Mouse (Mus musculus) ES-Bruce4 (cell line): ENCODE measurements around the gene 2510039O18Rik. TPM values are rescaled to one million over a fixed set of nuclear protein-coding genes. Genes with fewer than 3 reads are reported as not detected.
A peak's percentile ranks its signal among the peaks of the same experiment; 100 is the strongest.

Experiments used
- H3K27ac ChIP-seq: 2 replicates; pipeline ENCODE4 v1.5.1; 2012; ENCODE audit warnings: low read length, inconsistent platforms; ENCODE audit not compliant: insufficient read depth
- H3K27me3 ChIP-seq: 2 replicates; pipeline ENCODE4 v1.6.1; 2012; ENCODE audit warnings: mild to moderate bottlenecking, low read length, inconsistent platforms; ENCODE audit not compliant: control insufficient read depth, poor library complexity, insufficient read depth, severe bottlenecking
- H3K36me3 ChIP-seq: 2 replicates; pipeline ENCODE4 v1.6.1; 2012; ENCODE audit warnings: inconsistent platforms, mild to moderate bottlenecking, low read length, moderate library complexity; ENCODE audit not compliant: control insufficient read depth, poor library complexity, insufficient read depth, severe bottlenecking
- H3K4me1 ChIP-seq: one replicate; pipeline ENCODE4 v1.8.1; 2011; ENCODE audit warnings: low read length; ENCODE audit not compliant: control insufficient read depth, insufficient read depth
- H3K4me3 ChIP-seq: 2 replicates; pipeline ENCODE4 v1.5.1; 2011; ENCODE audit warnings: low read depth, mild to moderate bottlenecking, low read length
- H3K9ac ChIP-seq: 2 replicates; pipeline ENCODE4 v1.6.1; 2012; ENCODE audit warnings: low read depth, mild to moderate bottlenecking, inconsistent platforms; ENCODE audit not compliant: poor library complexity, severe bottlenecking
- H3K9me3 ChIP-seq: replicated peaks from 2 replicates; pipeline ENCODE4 v1.6.1; 2012; ENCODE audit warnings: mild to moderate bottlenecking, low read length, inconsistent platforms; ENCODE audit not compliant: control insufficient read depth, poor library complexity, insufficient read depth, severe bottlenecking
- CTCF ChIP-seq: IDR thresholded peaks from one replicate; pipeline ENCODE4 v1.8.1; 2011; ENCODE audit warnings: low read depth, low read length
- EP300 ChIP-seq: IDR thresholded peaks from 2 replicates; pipeline ENCODE4 v1.6.1; 2011; ENCODE audit warnings: low read depth, low read length; ENCODE audit not compliant: insufficient read depth
- POLR2A ChIP-seq: IDR thresholded peaks from one replicate; pipeline ENCODE4 v1.8.1; 2011; ENCODE audit warnings: low read length; ENCODE audit not compliant: insufficient read depth
- polyA plus RNA-seq: library from polyadenylated mRNA; stranded (reverse); fragments of >200 nt; gene quantifications from 2 replicates; pipeline ENCODE4 v1.2.4, GENCODE M21; 2011; ENCODE audit warnings: low read depth; ENCODE audit not compliant: missing spikeins, insufficient read depth, insufficient read length

Gene 2510039O18Rik
- polyA plus RNA-seq, 1 experiment, result 23.3 TPM

GRCm38 (mm10) chr4:147938148-147939096 lies 2.3 kb upstream of the 2510039O18Rik start:
- TF ChIP-seq CTCF, result no peak
- no peak for TF ChIP-seq POLR2A
- TF ChIP-seq EP300, result 0 out of 2 replicates have a peak, but pooled peaks have one; percentile 21
- Histone ChIP-seq H3K27me3 (no peaks in the 10 kb centered on the region), H3K9ac (no peak overlapping the region), H3K4me3 (no peak overlapping the region), H3K36me3 (no peaks in the 10 kb centered on the region), H3K4me1 (peaks cover 9% of the 10 kb centered on the region), H3K9me3 (no peaks in the 10 kb centered on the region), H3K27ac (no peak overlapping the region)

GRCm38 (mm10) chr4:147940111-147940510 lies 584 bp upstream of the 2510039O18Rik start:
- 0 out of 2 replicates have a peak overlapping the region, but pooled peaks have one; percentile 20 for H3K9ac ChIP-seq
- H3K4me3 ChIP-seq, result no peak overlapping the region
- no peaks in the 10 kb centered on the region for H3K36me3 ChIP-seq
- H3K27me3 ChIP-seq, result no peaks in the 10 kb centered on the region
- H3K9me3 ChIP-seq, result no peaks in the 10 kb centered on the region
- no peak overlapping the region for H3K27ac ChIP-seq
- TF ChIP-seq EP300, result no peak
- peaks cover 7% of the 10 kb centered on the region for H3K4me1 ChIP-seq

- no peaks in the 10 kb centered on the region; the same call in 1 of the 2 replicates for H3K36me3 ChIP-seq
- H3K4me3 ChIP-seq, result peak overlapping the region; percentile 84
- H3K9me3 ChIP-seq, result no peaks in the 10 kb centered on the region
- peak overlapping the region; percentile 60 for H3K9ac ChIP-seq
- no peaks in the 10 kb centered on the region for H3K27me3 ChIP-seq
- H3K27ac ChIP-seq, result no peak overlapping the region
- TF ChIP-seq EP300 (no peak), POLR2A (no peak), CTCF (no peak)
- H3K4me1 ChIP-seq, result peaks cover 6% of the 10 kb centered on the region
Observed at GRCm38 (mm10) chr4:147941045-147942020, 638 bp downstream of the 2510039O18Rik start.

- no peaks in the 10 kb centered on the region for H3K27me3 ChIP-seq
- H3K27ac ChIP-seq, result no peak overlapping the region
- peaks cover 2% of the 10 kb centered on the region for H3K4me1 ChIP-seq
- no peak overlapping the region for H3K9ac ChIP-seq
- no peak for TF ChIP-seq POLR2A
- peaks cover 2% of the 10 kb centered on the region; the same call in 1 of the 2 replicates for H3K36me3 ChIP-seq
- H3K9me3 ChIP-seq, result no peaks in the 10 kb centered on the region
- H3K4me3 ChIP-seq, result no peak overlapping the region
Observed at GRCm38 (mm10) chr4:147943005-147943404, 2.3 kb downstream of the 2510039O18Rik start.

- Histone ChIP-seq H3K36me3 (peaks cover 2% of the 10 kb centered on the region; the same call in 1 of the 2 replicates), H3K27ac (no peak overlapping the region), H3K4me3 (no peak overlapping the region), H3K4me1 (no peaks in the 10 kb centered on the region), H3K27me3 (no peaks in the 10 kb centered on the region), H3K9ac (no peak overlapping the region), H3K9me3 (no peaks in the 10 kb centered on the region)
- TF ChIP-seq EP300, result no peak
- TF ChIP-seq POLR2A, result no peak
- no peak for TF ChIP-seq CTCF
Observed at GRCm38 (mm10) chr4:147947511-147947910, 6.8 kb downstream of the 2510039O18Rik start.
